Mouse (Mus musculus) kidney, adult 8-10 months (tissue): ENCODE results near the gene Tkt.
"Not testable (repeated sequence)": the region's sequence is repeated elsewhere in the genome, so short reads cannot be mapped to it uniquely, and the experiment has no call there.

ENCODE experiments used
- DNase-seq, 2 experiments: peaks; one replicate each; pipeline ENCODE4 v3.0.0; 2022

Gene Tkt

DNA sequence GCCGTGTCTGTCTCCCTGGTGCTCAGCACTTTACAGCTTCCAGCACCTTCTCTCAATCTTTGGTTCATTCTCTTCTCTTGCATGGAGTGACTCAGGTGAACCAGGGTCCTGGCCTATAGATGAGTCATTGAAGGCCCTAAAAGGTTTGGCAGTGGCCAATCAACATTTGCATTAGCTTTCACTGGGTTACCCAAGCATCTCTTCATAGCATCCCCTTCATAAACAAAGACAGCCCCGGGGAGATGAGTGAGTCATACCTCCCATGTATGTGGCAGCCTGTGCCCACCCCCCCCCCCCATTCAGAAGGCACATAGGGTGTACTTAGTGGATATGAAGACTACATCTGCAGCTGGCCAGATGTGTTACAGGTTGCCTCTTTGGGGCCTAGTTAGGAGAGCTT is 8.5 kb downstream of the Tkt start:
- DNase-seq = no peak

DNA sequence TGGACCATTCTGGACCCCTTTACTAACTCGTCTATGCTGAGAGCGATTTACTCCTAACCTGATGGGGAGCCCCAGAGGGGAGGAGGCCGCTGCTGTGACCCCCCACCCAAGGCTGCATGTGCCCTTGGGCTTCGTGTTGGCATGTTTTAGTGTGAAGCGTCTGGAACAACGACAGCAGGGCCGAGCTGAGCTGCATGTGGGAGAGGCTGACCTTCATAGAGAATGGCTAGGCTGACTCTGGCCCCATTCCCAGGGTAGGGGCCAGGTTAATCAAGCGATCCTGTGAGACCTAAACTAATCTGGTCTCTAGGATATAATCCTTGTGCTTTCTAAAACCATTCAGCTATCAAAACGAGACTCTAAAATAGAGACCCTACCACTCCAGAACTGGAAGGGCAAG is 9.6 kb downstream of the Tkt start:
- DNase-seq = no peak

GRCm38 (mm10) chr14:30559321-30559850 is 11.2 kb downstream of the Tkt start:
- peak; percentile 54 to 63 for DNase-seq

DNA sequence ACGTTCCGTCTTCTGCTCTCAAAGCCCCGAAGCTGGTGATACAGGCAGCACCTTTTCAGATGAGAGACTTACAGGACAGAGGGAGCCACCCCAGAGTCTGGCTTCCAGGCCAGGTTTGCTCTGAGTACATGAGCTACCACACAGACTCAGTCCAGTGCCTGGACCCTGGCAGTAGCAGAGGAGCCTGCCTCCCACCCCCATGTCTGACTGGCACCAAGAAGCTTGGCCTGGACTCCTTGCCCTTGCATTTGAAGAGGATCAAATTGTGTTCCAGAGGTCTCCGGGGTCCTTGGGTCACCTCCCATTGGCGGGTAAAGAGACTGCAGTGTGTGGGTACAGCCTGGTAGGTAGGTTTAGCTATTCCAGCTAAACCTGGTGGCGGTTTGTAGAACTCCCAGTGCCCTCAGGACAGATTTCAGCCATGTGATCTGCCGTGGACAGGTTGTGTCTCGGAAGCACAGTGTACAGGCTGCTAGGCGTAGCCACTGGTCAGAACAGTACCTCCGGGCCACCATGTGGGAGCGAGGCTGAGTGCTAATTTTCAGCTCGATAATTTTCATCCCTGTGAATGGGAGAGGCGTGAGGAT is 12.7 kb downstream of the Tkt start:
- peak; percentile 36 to 43 for DNase-seq

- peak; percentile 88 to 89 for DNase-seq
Measured at GRCm38 (mm10) chr14:30561470-30562187, 13.5 kb downstream of the Tkt start.

DNA sequence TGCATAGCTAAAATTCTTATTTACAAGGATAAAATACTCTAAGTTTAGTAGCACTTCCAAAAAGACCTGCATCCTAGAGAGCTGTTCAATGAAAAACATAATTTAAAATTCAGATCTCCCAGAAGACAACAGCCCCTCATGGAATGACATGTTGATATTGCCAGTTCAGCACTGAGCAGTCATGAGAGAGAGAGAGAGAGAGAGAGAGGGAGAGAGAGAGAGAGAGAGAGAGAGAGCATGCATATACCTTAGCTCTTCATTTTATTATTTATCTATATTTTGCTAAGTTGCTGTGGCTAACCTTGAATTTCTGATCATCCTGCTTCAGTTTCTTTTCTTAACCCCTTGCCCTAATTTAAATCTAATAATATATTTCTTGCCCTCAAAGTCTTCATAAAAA is 14.2 kb downstream of the Tkt start:
- no peak for DNase-seq

DNA sequence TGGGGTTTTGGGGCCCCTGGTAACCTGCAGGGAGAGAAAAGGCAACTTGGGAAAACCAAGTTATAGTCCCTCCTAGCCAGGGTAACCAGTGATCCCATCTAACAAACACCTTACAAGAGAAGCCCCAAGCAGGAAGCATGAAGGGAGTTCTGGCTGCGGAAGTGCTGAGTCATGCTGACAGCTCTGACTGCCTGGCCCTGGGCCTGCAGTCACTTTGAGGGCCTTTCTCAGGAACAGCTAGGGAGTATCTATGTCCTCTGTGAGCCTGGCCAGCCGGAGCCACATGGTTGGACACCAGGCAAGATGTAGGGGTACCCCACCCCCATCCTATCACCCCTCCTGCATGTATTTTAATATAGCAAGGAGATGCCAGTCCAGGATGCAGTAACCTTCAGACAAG is 16.3 kb downstream of the Tkt start:
- DNase-seq = peak; percentile 78 to 80

DNA sequence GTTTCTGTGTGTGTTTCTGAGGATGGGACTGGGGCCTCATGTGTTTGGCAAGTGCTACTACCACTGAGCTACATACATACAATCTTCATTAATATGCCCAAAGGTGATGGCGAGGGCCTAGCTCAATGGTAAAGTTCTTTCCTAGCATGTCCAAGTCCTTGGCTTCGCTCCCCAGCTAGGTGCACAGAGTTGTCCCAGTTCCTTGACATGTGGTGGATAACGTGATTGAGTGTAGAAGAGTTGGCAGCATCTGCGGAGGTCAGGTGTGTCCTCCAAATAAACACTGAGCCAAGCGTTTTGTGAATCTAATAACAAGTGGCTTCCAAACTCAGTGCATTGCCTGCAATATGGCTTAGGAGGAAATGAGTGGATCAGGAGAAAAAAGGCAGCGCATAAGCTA is 18.2 kb downstream of the Tkt start:
- peak in 1 of 2 experiments; percentile 60 for DNase-seq

- no peak for DNase-seq
Measured at GRCm38 (mm10) chr14:30568016-30568415, 19.9 kb downstream of the Tkt start.

- no peak for DNase-seq
Measured at GRCm38 (mm10) chr14:30570303-30570702, 22.1 kb downstream of the Tkt start.

DNA sequence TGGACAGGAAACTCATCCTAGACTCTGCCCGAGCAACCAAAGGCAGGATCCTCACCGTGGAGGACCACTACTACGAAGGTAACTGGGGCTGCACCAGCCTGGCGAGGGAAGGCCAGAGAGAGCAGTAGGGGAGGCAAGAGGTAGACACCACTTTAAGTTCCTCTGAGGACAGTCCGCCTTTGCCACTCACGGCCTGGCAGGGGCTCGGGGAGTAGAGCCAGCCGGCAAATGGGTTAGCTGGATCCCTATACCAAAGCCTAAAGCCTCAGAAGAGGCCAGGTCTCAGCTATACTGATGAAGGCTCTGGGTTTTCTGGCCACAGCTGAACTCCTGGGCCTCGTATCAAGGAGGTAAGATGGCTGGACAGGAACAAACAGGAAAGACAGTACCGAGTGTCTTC is 24.1 kb downstream of the Tkt start:
- no peak for DNase-seq

GRCm38 (mm10) chr14:30573235-30573634 is 25.1 kb downstream of the Tkt start:
- DNase-seq = no peak

GRCm38 (mm10) chr14:30573983-30574584 is 25.9 kb downstream of the Tkt start:
- peak; percentile 67 to 85 for DNase-seq

- DNase-seq = no peak
Measured at GRCm38 (mm10) chr14:30575791-30576190, 27.6 kb downstream of the Tkt start.

DNA sequence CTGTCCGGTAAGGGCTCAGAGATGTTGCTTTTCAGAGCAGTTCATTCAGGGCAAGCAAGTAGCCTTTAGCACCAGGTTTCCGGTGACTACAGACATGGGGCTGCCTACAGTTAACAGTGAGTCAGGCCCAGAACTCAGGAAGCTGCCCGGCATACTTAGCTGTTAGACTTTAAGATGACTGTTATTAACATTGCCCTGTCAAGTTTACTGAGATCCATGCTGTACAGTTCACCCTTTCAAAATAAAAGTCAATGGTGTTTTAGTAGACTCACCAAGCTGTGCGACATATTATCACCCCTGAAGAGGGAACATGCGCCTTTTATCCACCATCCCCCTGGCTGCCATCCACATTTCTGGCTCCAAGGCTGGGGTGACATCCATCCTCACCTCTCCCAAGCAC is 28.1 kb downstream of the Tkt start:
- no peak for DNase-seq

- not testable (repeated sequence) for DNase-seq
Measured at GRCm38 (mm10) chr14:30577303-30578062, 29.3 kb downstream of the Tkt start.

GRCm38 (mm10) chr14:30579180-30579579 is 31.0 kb downstream of the Tkt start:
- no peak for DNase-seq

DNA sequence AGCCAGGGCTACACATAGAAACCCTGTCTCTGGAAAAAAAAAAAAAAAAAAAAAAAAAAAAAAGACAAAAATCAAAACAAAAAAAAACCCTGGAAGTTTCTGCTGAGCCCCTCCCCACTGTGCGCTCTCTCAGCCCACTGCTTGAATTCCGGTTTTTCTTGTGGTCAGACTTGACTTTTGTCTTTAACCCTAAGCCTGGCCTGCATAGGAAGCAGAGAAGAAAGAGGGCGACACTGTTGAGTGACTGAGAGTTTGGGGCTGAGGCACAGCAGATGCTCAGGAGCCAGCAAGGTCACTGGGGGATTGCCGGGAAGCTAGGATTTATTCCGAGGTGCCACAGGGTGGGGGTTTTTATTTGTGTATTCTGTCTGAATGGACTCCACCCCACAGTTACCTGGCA is 31.7 kb downstream of the Tkt start:
- no peak for DNase-seq

GRCm38 (mm10) chr14:30581238-30581637 is 33.1 kb downstream of the Tkt start:
- DNase-seq = no peak

DNA sequence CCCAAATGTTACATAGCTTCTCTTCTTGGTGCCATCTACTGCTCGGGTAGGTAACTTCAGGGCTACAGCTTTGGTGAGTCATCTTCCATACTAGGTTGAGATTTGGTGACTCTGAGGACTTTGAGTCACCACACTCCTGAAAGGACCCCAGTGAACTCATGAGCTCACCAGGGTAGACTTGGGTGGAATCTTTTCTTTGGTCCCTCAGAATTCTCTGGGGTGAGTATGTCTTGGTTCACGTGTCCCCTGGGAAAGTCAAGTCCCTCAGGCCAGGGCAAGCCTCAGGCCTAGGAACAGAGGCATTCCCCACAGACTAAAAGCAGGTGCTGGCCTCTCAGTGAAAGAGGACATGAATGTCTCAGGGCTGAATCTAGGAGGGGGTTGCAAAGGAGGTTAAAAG is 35.9 kb downstream of the Tkt start:
- no peak for DNase-seq

- no peak for DNase-seq
Measured at GRCm38 (mm10) chr14:30584497-30585251, 36.5 kb downstream of the Tkt start.

- no peak for DNase-seq
Measured at GRCm38 (mm10) chr14:30585323-30585722, 37.2 kb downstream of the Tkt start.
